Mouse (Mus musculus): ENCODE measurements around the gene Tmem144. TPM values are rescaled to one million over a fixed set of nuclear protein-coding genes. Genes with fewer than 3 reads are reported as not detected.

Tmem144 gene
- total and polyA plus RNA-seq, 2 experiments from 2014 or later: 1.9 to 2.4 TPM

- Histone ChIP-seq H3K9me3 (ENCODE audit: low read length) (no peaks in the 10 kb centered on the region), H3K27me3 (ENCODE audit: insufficient read depth, low read length) (no peaks in the 10 kb centered on the region), H3K36me3 (ENCODE audit: insufficient read depth, low read length) (no peaks in the 10 kb centered on the region), H3K4me2 (ENCODE audit: low read depth, low read length, poor library complexity, severe bottlenecking) (no peak overlapping the region), H3K4me3 (ENCODE audit: low read depth, low read length) (no peak overlapping the region), H3K9ac (replicated peaks; ENCODE audit: low read length, poor library complexity, severe bottlenecking) (no peak overlapping the region), H3K27ac (ENCODE audit: low read depth, low read length) (no peak overlapping the region), H3K4me1 (ENCODE audit: insufficient read depth, low read length) (no peaks in the 10 kb centered on the region)
- TF ChIP-seq CTCF (IDR thresholded peaks at IDR 0.05): no peak
- DNase-seq (ENCODE audit: low spot score): no peak
- 92% methylated on average over 14 of the region's 14 CpGs for WGBS
- no peak for ATAC-seq (ENCODE audit: low FRiP score)
Observed at GRCm38 (mm10) chr3:79825067-79825780, 27.3 kb downstream of the Tmem144 start.

GRCm38 (mm10) chr3:79823176-79823575 is 29.4 kb downstream of the Tmem144 start:
- ATAC-seq (ENCODE audit: low FRiP score): no peak
- Histone ChIP-seq H3K9ac (replicated peaks; ENCODE audit: low read length, poor library complexity, severe bottlenecking) (no peak overlapping the region), H3K36me3 (ENCODE audit: insufficient read depth, low read length) (no peaks in the 10 kb centered on the region), H3K27ac (ENCODE audit: low read depth, low read length) (no peak overlapping the region), H3K4me1 (ENCODE audit: insufficient read depth, low read length) (no peaks in the 10 kb centered on the region; the same call in 1 of the 2 replicates), H3K4me2 (ENCODE audit: low read depth, low read length, poor library complexity, severe bottlenecking) (no peak overlapping the region), H3K4me3 (ENCODE audit: low read depth, low read length) (no peak overlapping the region), H3K27me3 (ENCODE audit: insufficient read depth, low read length) (no peaks in the 10 kb centered on the region), H3K9me3 (ENCODE audit: low read length) (no peaks in the 10 kb centered on the region)
- peak; percentile 37 for DNase-seq (ENCODE audit: low spot score)
- TF ChIP-seq CTCF (IDR thresholded peaks at IDR 0.05): no peak
- WGBS: 94% methylated on average over 7 of the region's 7 CpGs

- 90% methylated on average over 16 of the region's 16 CpGs for WGBS
- TF ChIP-seq CTCF (IDR thresholded peaks at IDR 0.05): no peak
- no peak overlapping the region for H3K27ac ChIP-seq (ENCODE audit: low read depth, low read length)
- no peak overlapping the region for H3K9ac ChIP-seq (replicated peaks; ENCODE audit: low read length, poor library complexity, severe bottlenecking)
- DNase-seq (ENCODE audit: low spot score) (no peak), ATAC-seq (ENCODE audit: low FRiP score) (no peak)
- no peaks in the 10 kb centered on the region for H3K9me3 ChIP-seq (ENCODE audit: low read length)
- H3K27me3 ChIP-seq (ENCODE audit: insufficient read depth, low read length): no peaks in the 10 kb centered on the region
- no peak overlapping the region for H3K4me2 ChIP-seq (ENCODE audit: low read depth, low read length, poor library complexity, severe bottlenecking)
- H3K4me3 ChIP-seq (ENCODE audit: low read depth, low read length): no peak overlapping the region
- no peaks in the 10 kb centered on the region for H3K36me3 ChIP-seq (ENCODE audit: insufficient read depth, low read length)
- H3K4me1 ChIP-seq (ENCODE audit: insufficient read depth, low read length): no peaks in the 10 kb centered on the region; the same call in 1 of the 2 replicates
Observed at GRCm38 (mm10) chr3:79821131-79821530, 31.4 kb downstream of the Tmem144 start.

- ATAC-seq (ENCODE audit: low FRiP score) (peak; percentile 66), DNase-seq (ENCODE audit: low spot score) (peak; percentile 75)
- Histone ChIP-seq H3K27ac (ENCODE audit: low read depth, low read length) (no peak overlapping the region), H3K36me3 (ENCODE audit: insufficient read depth, low read length) (no peaks in the 10 kb centered on the region), H3K9ac (replicated peaks; ENCODE audit: low read length, poor library complexity, severe bottlenecking) (peak overlapping the region; percentile 29; the same call in 1 of the 2 replicates), H3K4me3 (ENCODE audit: low read depth, low read length) (no peak overlapping the region), H3K4me2 (ENCODE audit: low read depth, low read length, poor library complexity, severe bottlenecking) (no peak overlapping the region), H3K9me3 (ENCODE audit: low read length) (no peaks in the 10 kb centered on the region), H3K27me3 (ENCODE audit: insufficient read depth, low read length) (no peaks in the 10 kb centered on the region), H3K4me1 (ENCODE audit: insufficient read depth, low read length) (no peaks in the 10 kb centered on the region; the same call in 1 of the 2 replicates)
- TF ChIP-seq CTCF (IDR thresholded peaks at IDR 0.05): no peak
- WGBS: 51% methylated on average over 14 of the region's 14 CpGs
Observed at GRCm38 (mm10) chr3:79818202-79818995, 34.2 kb downstream of the Tmem144 start.

GRCm38 (mm10) chr3:79816229-79816628 is 36.3 kb downstream of the Tmem144 start:
- ATAC-seq (ENCODE audit: low FRiP score) (no peak), DNase-seq (ENCODE audit: low spot score) (no peak)
- no peaks in the 10 kb centered on the region for H3K9me3 ChIP-seq (ENCODE audit: low read length)
- H3K27me3 ChIP-seq (ENCODE audit: insufficient read depth, low read length): no peaks in the 10 kb centered on the region
- TF ChIP-seq CTCF (IDR thresholded peaks at IDR 0.05): peak; percentile 37
- H3K9ac ChIP-seq (replicated peaks; ENCODE audit: low read length, poor library complexity, severe bottlenecking): no peak overlapping the region
- 69% methylated on average over 4 of the region's 4 CpGs for WGBS
- no peak overlapping the region for H3K27ac ChIP-seq (ENCODE audit: low read depth, low read length)
- no peaks in the 10 kb centered on the region; the same call in 1 of the 2 replicates for H3K4me1 ChIP-seq (ENCODE audit: insufficient read depth, low read length)
- H3K4me3 ChIP-seq (ENCODE audit: low read depth, low read length): no peak overlapping the region
- no peak overlapping the region for H3K4me2 ChIP-seq (ENCODE audit: low read depth, low read length, poor library complexity, severe bottlenecking)
- no peaks in the 10 kb centered on the region for H3K36me3 ChIP-seq (ENCODE audit: insufficient read depth, low read length)
